Mouse (Mus musculus) embryonic facial prominence, embryonic 15.5 days (tissue): ENCODE data around the gene Taok1. TPM values are rescaled to one million over a fixed set of nuclear protein-coding genes. Genes with fewer than 3 reads are reported as not detected.

ENCODE experiments used
- ATAC-seq: fragments of 200-750 bp; cut with Nextera tagmentation; 2 replicates; pipeline ENCODE4 v1.8.0; 2017; ENCODE audit warnings: low read depth, moderate TSS enrichment; ENCODE audit not compliant: insufficient number of reproducible peaks, low FRiP score, low TSS enrichment
- H3K27ac ChIP-seq: fragments of 300-500 bp; sonication (generic); replicated peaks from 2 replicates; pipeline ENCODE4 v1.5.1; 2015; ENCODE audit warnings: mild to moderate bottlenecking, inconsistent platforms
- H3K27me3 ChIP-seq: fragments of 300-500 bp; sonication (generic); 2 replicates; pipeline ENCODE4 v1.6.1; 2015; ENCODE audit warnings: inconsistent platforms
- H3K36me3 ChIP-seq: fragments of 300-500 bp; sonication (generic); 2 replicates; pipeline ENCODE4 v1.6.1; 2015; ENCODE audit warnings: mild to moderate bottlenecking, inconsistent platforms
- H3K4me1 ChIP-seq: fragments of 300-500 bp; sonication (generic); 2 replicates; pipeline ENCODE4 v1.6.1; 2015; ENCODE audit warnings: inconsistent platforms
- H3K4me2 ChIP-seq: fragments of 300-500 bp; sonication (generic); replicated peaks from 2 replicates; pipeline ENCODE4 v1.6.1; 2015; ENCODE audit warnings: mild to moderate bottlenecking, inconsistent platforms
- H3K4me3 ChIP-seq: fragments of 300-500 bp; sonication (generic); replicated peaks from 2 replicates; pipeline ENCODE4 v1.5.1; 2015; ENCODE audit warnings: mild to moderate bottlenecking, inconsistent platforms
- H3K9ac ChIP-seq: fragments of 300-500 bp; sonication (generic); 2 replicates; pipeline ENCODE4 v1.6.1; 2015; ENCODE audit warnings: inconsistent platforms
- H3K9me3 ChIP-seq: fragments of 300-500 bp; sonication (generic); replicated peaks from 2 replicates; pipeline ENCODE4 v1.6.1; 2016; ENCODE audit warnings: inconsistent platforms
- WGBS: fragments of 180-500 bp; shearing (Covaris S2); methylation state at CpG from one replicate; pipeline ENCODE4 v1.1.7; 2015; 5-methylcytosine and 5-hydroxymethylcytosine counted together
- polyA plus RNA-seq: library from polyadenylated mRNA; unstranded; fragments of >200 nt; fragmentation: Nextera tagmentation; extraction: Ambion mirVana; gene quantifications from 2 replicates; pipeline ENCODE4 v1.2.1, GENCODE M21; 2015

Taok1 gene
- polyA plus RNA-seq, 1 experiment from 2014 or later, result 13.7 TPM

GRCm38 (mm10) chr11:77489591-77490235, 117.9 kb downstream of the Taok1 start, which contains the start of gene Ankrd13b:
Gene Ankrd13b (minus strand): TSS chr11:77489678.
- H3K4me1 ChIP-seq, result peaks cover 82% of the 10 kb centered on the region
- under 1% methylated on average over 49 of the region's 87 CpGs for WGBS
- H3K4me2 ChIP-seq, result peak within 1 kb of the TSS; percentile 94
- H3K27ac ChIP-seq, result peak within 1 kb of the TSS; percentile 94
- no peaks in the 10 kb centered on the region for H3K27me3 ChIP-seq
- no peaks in the 10 kb centered on the region for H3K36me3 ChIP-seq
- ATAC-seq, result 0 out of 2 replicates have a peak, but pooled peaks have one; percentile 26
- peak within 1 kb of the TSS; percentile 86 for H3K4me3 ChIP-seq
- no peaks in the 10 kb centered on the region for H3K9me3 ChIP-seq
- H3K9ac ChIP-seq, result peak within 1 kb of the TSS; percentile 80

GRCm38 (mm10) chr11:77488771-77489581, 118.6 kb downstream of the Taok1 start:
- Histone ChIP-seq H3K27me3 (no peaks in the 10 kb centered on the region), H3K27ac (no peak overlapping the region), H3K4me1 (peaks cover 74% of the 10 kb centered on the region), H3K36me3 (no peaks in the 10 kb centered on the region), H3K4me3 (peak overlapping the region; percentile 86), H3K9ac (peak overlapping the region; percentile 80), H3K9me3 (no peaks in the 10 kb centered on the region), H3K4me2 (peak overlapping the region; percentile 94)
- ATAC-seq, result no peak
- WGBS, result 2% methylated on average over 53 of the region's 55 CpGs

- no peak for ATAC-seq
- Histone ChIP-seq H3K36me3 (no peaks in the 10 kb centered on the region), H3K4me3 (no peak overlapping the region), H3K4me1 (peaks cover 59% of the 10 kb centered on the region), H3K9me3 (no peaks in the 10 kb centered on the region), H3K9ac (no peak overlapping the region), H3K27me3 (no peaks in the 10 kb centered on the region), H3K27ac (peak overlapping the region; percentile 1; the same call in 1 of the 2 replicates), H3K4me2 (no peak overlapping the region)
- 65% methylated on average over 5 of the region's 5 CpGs for WGBS
These were observed 120.8 kb downstream of the Taok1 start for GRCm38 (mm10) chr11:77486798-77487197.

GRCm38 (mm10) chr11:77485229-77485628, 122.4 kb downstream of the Taok1 start:
- peak; percentile 15; the same call in 1 of the 2 replicates for ATAC-seq
- Histone ChIP-seq H3K4me1 (peaks cover 45% of the 10 kb centered on the region), H3K4me2 (no peak overlapping the region), H3K36me3 (no peaks in the 10 kb centered on the region), H3K4me3 (no peak overlapping the region), H3K9ac (no peak overlapping the region), H3K27ac (no peak overlapping the region), H3K27me3 (no peaks in the 10 kb centered on the region), H3K9me3 (no peaks in the 10 kb centered on the region)
- 49% methylated on average over 6 of the region's 6 CpGs for WGBS

- H3K9me3 ChIP-seq, result no peaks in the 10 kb centered on the region
- H3K9ac ChIP-seq, result no peak overlapping the region
- no peak overlapping the region for H3K4me3 ChIP-seq
- ATAC-seq, result no peak
- peaks cover 35% of the 10 kb centered on the region for H3K4me1 ChIP-seq
- no peak overlapping the region for H3K4me2 ChIP-seq
- WGBS, result 63% methylated on average over 11 of the region's 11 CpGs
- H3K27me3 ChIP-seq, result no peaks in the 10 kb centered on the region
- no peaks in the 10 kb centered on the region for H3K36me3 ChIP-seq
- H3K27ac ChIP-seq, result no peak overlapping the region
These were observed 123.9 kb downstream of the Taok1 start for GRCm38 (mm10) chr11:77483510-77484255.

GRCm38 (mm10) chr11:77483043-77483442, 124.6 kb downstream of the Taok1 start:
- no peak for ATAC-seq
- 74% methylated on average over 3 of the region's 3 CpGs for WGBS
- Histone ChIP-seq H3K4me3 (no peak overlapping the region), H3K4me2 (no peak overlapping the region), H3K9ac (no peak overlapping the region), H3K36me3 (no peaks in the 10 kb centered on the region), H3K9me3 (no peaks in the 10 kb centered on the region), H3K27ac (no peak overlapping the region), H3K4me1 (peaks cover 29% of the 10 kb centered on the region), H3K27me3 (no peaks in the 10 kb centered on the region)

Other genes starting within 250 kb of the Taok1 start
- 1.6 and 2.4 TPM in 2 replicates for gene Coro6, start 145.4 kb downstream of the Taok1 start, polyA plus RNA-seq
- 8.9 and 10.4 TPM in 2 replicates for gene Ankrd13b, start 118.1 kb downstream of the Taok1 start, polyA plus RNA-seq
- gene Git1, start 114.3 kb downstream of the Taok1 start, polyA plus RNA-seq, result 11.7 and 12.5 TPM in 2 replicates
- gene Abhd15, start 92.7 kb downstream of the Taok1 start, polyA plus RNA-seq, result 3.5 and 3.9 TPM in 2 replicates
- gene Trp53i13, start 91.8 kb downstream of the Taok1 start, polyA plus RNA-seq, result 61.8 and 63.9 TPM in 2 replicates
- 0.29 and 0.39 TPM in 2 replicates for gene Gm10392, start 88.6 kb downstream of the Taok1 start, polyA plus RNA-seq
- gene Nufip2, start 78.3 kb upstream of the Taok1 start, polyA plus RNA-seq, result 5.1 and 5.2 TPM in 2 replicates
- gene Cryba1, start 117.5 kb upstream of the Taok1 start, polyA plus RNA-seq, result 6.0 and 7.2 TPM in 2 replicates
- gene Myo18a, start 155.4 kb upstream of the Taok1 start, polyA plus RNA-seq, result 56.3 and 58.9 TPM in 2 replicates
- 1.3 and 1.4 TPM in 2 replicates for gene Gm10277, start 179.9 kb upstream of the Taok1 start, polyA plus RNA-seq